Comparison of ENCODE assay signal across 9 mouse cellular contexts in the genomic region with DNA sequence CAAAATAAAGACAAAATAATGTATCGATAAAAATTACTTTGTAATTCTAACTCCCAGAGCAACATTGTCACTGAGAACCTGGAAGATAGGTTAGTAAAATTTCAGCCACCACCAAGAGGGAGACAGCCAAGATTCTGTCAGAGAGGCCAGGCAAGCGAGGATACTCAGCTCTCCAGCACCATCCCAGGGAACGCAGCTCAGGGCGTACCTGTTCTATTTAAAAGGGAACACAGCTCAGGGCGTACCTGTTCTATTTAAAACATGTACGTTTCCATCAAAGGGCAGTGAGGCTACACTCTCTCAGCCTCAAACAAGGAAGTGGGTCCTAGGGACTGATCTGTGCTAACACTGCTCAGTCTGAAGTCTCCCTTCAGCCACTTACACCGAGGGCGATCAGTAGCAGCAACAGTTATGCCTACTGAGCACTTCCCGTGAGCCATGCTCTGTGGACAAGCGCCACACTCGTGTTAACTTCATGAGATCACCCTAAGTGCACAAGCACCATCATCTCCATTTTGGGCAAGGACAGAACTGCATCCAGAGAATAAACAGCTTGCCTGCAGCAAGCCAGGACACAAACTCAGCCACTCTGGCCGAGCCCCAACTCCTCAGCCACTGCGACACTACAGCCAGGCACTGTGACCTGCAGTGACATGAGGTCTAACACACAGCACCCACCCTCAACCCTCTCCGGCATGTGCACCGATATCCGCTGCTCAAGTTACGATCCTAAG. TPM values are rescaled to one million over a fixed set of nuclear protein-coding genes. Genes with fewer than 3 reads are reported as not detected.
DNase-seq lines count a peak whose midpoint lies in the region; ATAC-seq and TF ChIP-seq lines count a peak whose summit lies in the region.
"Had no signal": no experiment of that assay in that cellular context is flagged by ENCODE, and none has a peak within 500 bp of the region (broad histone marks: within the 10 kb centered on the region; RNA-seq: fewer than 3 reads in every experiment).

No protein-coding gene starts in this region.

- no peak overlapping the region for H3K27ac ChIP-seq in hindbrain, embryonic 10.5 days
- H3K27ac ChIP-seq in hindbrain, embryonic 11.5 days (ENCODE audit: low read depth, low read length): no peak overlapping the region
- no peak overlapping the region for H3K27ac ChIP-seq in CH12.LX (ENCODE audit: insufficient read depth, low read depth)
- H3K27ac ChIP-seq in cortical plate, adult 2 months (ENCODE audit: insufficient read depth, low read length): no peak overlapping the region

- no peak for DNase-seq in hindbrain, embryonic 10.5 days (ENCODE audit: low spot score)
- no peak for DNase-seq in hindbrain, embryonic 11.5 days (ENCODE audit: low spot score)
- DNase-seq in CH12.LX (ENCODE audit: extremely low read depth): no peak
- peak; percentile 11 for DNase-seq in kidney, postnatal 10 days
- DNase-seq in adrenal gland, postnatal 10 days: no peak
- DNase-seq in Muller cell, postnatal 12 days (ENCODE audit: inconsistent ontology term): no peak
- DNase-seq: thymus, postnatal 4 days had no signal

- no peak overlapping the region for H3K4me2 ChIP-seq in hindbrain, embryonic 11.5 days (replicated peaks; ENCODE audit: low read depth, low read length)
- peak overlapping the region; percentile 8; the same call in 1 of the 2 replicates for H3K4me2 ChIP-seq in CH12.LX (ENCODE audit: insufficient read depth, low read depth, poor library complexity, severe bottlenecking)

- no peak for TF ChIP-seq EP300 in CH12.LX (IDR thresholded peaks at IDR 0.05; ENCODE audit: low read length)

- no peak for TF ChIP-seq CTCF in CH12.LX (conservative IDR thresholded peaks at IDR 0.05 in 1 of 2, IDR thresholded peaks at IDR 0.05 in 1 of 2; ENCODE audit: low read depth in 2 of 2, low read length in 2 of 2)
- TF ChIP-seq CTCF in cortical plate, adult 2 months (IDR thresholded peaks at IDR 0.05; ENCODE audit: extremely low read depth, insufficient read depth, low read length): no peak

- in situ Hi-C loops in CH12.LX (cut with MboI; ENCODE audit: low pct_ligation_motif_present, low pct_unique_long_range_greater_than_20kb, low sequenced_read_pairs): no loop called here

- WGBS in hindbrain, embryonic 10.5 days: 78% methylated on average over 17 of the region's 17 CpGs
- WGBS in hindbrain, embryonic 11.5 days: 75% methylated on average over 17 of the region's 17 CpGs

- ATAC-seq in hindbrain, embryonic 11.5 days (ENCODE audit: low FRiP score): no peak
- ATAC-seq in CD4-positive, CD25-positive, alpha-beta regulatory T cell, adult 4 months: no peak

- H3K27me3 ChIP-seq in hindbrain, embryonic 10.5 days (ENCODE audit: insufficient read depth, poor library complexity, severe bottlenecking): no peaks in the 10 kb centered on the region; the same call in 1 of the 2 replicates
- H3K27me3 ChIP-seq in hindbrain, embryonic 11.5 days (ENCODE audit: control insufficient read depth, insufficient read depth, low read length): no peaks in the 10 kb centered on the region
- no peaks in the 10 kb centered on the region for H3K27me3 ChIP-seq in CH12.LX (replicated peaks)

- H3K4me1 ChIP-seq in hindbrain, embryonic 10.5 days (replicated peaks): peaks cover 24% of the 10 kb centered on the region
- 0 out of 2 replicates have a peak, but pooled peaks cover 5% of the 10 kb centered on the region for H3K4me1 ChIP-seq in hindbrain, embryonic 11.5 days (replicated peaks; ENCODE audit: control insufficient read depth, insufficient read depth, low read length)
- peaks cover 10 to 23% of the 10 kb centered on the region in 2 experiments for H3K4me1 ChIP-seq in CH12.LX (ENCODE audit: control insufficient read depth in 1 of 2, insufficient read depth in 2 of 2)
- H3K4me1 ChIP-seq in cortical plate, adult 2 months (ENCODE audit: control insufficient read depth, insufficient read depth, low read length): peaks cover 6% of the 10 kb centered on the region

- H3K36me3 ChIP-seq in hindbrain, embryonic 10.5 days: no peaks in the 10 kb centered on the region
- H3K36me3 ChIP-seq in hindbrain, embryonic 11.5 days (ENCODE audit: control insufficient read depth, insufficient read depth, low read length): no peaks in the 10 kb centered on the region
- H3K36me3 ChIP-seq in CH12.LX (replicated peaks in 1 of 2; ENCODE audit: control insufficient read depth in 1 of 2, insufficient read depth in 1 of 2, low read length in 1 of 2): peaks cover 0 to 2% of the 10 kb centered on the region in 2 experiments

- no peak for TF ChIP-seq POLR2A in CH12.LX (IDR thresholded peaks at IDR 0.05; ENCODE audit: low read depth, low read length)
- no peak for TF ChIP-seq POLR2A in cortical plate, adult 2 months (IDR thresholded peaks at IDR 0.05; ENCODE audit: extremely low read depth, insufficient read depth, low read length)

- dilution Hi-C loops in CH12.LX (cut with MboI; ENCODE audit: extremely low pct_ligation_motif_present, extremely low pct_unique_long_range_greater_than_20kb, low sequenced_read_pairs): no loop called here

- H3K9me3 ChIP-seq in hindbrain, embryonic 10.5 days: no peaks in the 10 kb centered on the region
- no peaks in the 10 kb centered on the region for H3K9me3 ChIP-seq in hindbrain, embryonic 11.5 days (ENCODE audit: control insufficient read depth, low read length)
- no peaks in the 10 kb centered on the region for H3K9me3 ChIP-seq in CH12.LX (replicated peaks; ENCODE audit: low read length)

- H3K4me3 ChIP-seq in hindbrain, embryonic 10.5 days: peak overlapping the region; percentile 86; the same call in 1 of the 2 replicates
- no peak overlapping the region for H3K4me3 ChIP-seq in hindbrain, embryonic 11.5 days (ENCODE audit: low read depth, low read length)
- H3K4me3 ChIP-seq in CH12.LX (replicated peaks in 1 of 3; ENCODE audit: low read depth in 2 of 3, low read length in 2 of 3, poor library complexity in 1 of 3): peak overlapping the region in 1 of 3 experiments; percentile 13
- peak overlapping the region; percentile 73 for H3K4me3 ChIP-seq in cortical plate, adult 2 months (ENCODE audit: insufficient read depth, low read length)

- no peak overlapping the region for H3K9ac ChIP-seq in hindbrain, embryonic 11.5 days (ENCODE audit: low read depth, low read length)
- H3K9ac ChIP-seq in CH12.LX (ENCODE audit: insufficient read depth, low read depth): no peak overlapping the region

- no peak for TF ChIP-seq RAD21 in CH12.LX (IDR thresholded peaks at IDR 0.05; ENCODE audit: low read depth, low read length)

- H3K79me2 ChIP-seq in CH12.LX (replicated peaks; ENCODE audit: control insufficient read depth, extremely low read depth, insufficient read depth, poor library complexity, severe bottlenecking): no peaks in the 10 kb centered on the region

TF ChIP-seq in CH12.LX, 34 proteins besides CTCF, POLR2A, EP300 and RAD21:
- no peak for TF ChIP-seq IRF4 (IDR thresholded peaks at IDR 0.05; ENCODE audit: low read depth, low read length)
- no peak for TF ChIP-seq CHD1 (IDR thresholded peaks at IDR 0.05; ENCODE audit: low read depth, low read length)
- TF ChIP-seq NRF1 (IDR thresholded peaks at IDR 0.05; ENCODE audit: low read depth, low read length): no peak
- no peak for TF ChIP-seq CHD2 (IDR thresholded peaks at IDR 0.05; ENCODE audit: low read length)
- no peak for TF ChIP-seq ELF1 (IDR thresholded peaks at IDR 0.05; ENCODE audit: low read depth, low read length)
- TF ChIP-seq TCF12 (IDR thresholded peaks at IDR 0.05; ENCODE audit: low read depth, low read length): no peak
- no peak for TF ChIP-seq MXI1 (IDR thresholded peaks at IDR 0.05; ENCODE audit: low read depth, low read length)
- no peak for TF ChIP-seq USF2 (conservative IDR thresholded peaks at IDR 0.05; ENCODE audit: low read depth, low read length)
- TF ChIP-seq BHLHE40 (IDR thresholded peaks at IDR 0.05; ENCODE audit: low read depth, low read length): no peak
- TF ChIP-seq MYC (IDR thresholded peaks at IDR 0.05; ENCODE audit: low read depth, low read length): no peak
TF ChIP-seq in CH12.LX: peak in this region for 0.

RNA-seq across cellular contexts. Expression of a gene that starts 30.1 kb away (rescaled TPM):
- polyA plus RNA-seq in hindbrain, embryonic 10.5 days (2016; fragmentation: Nextera tagmentation; extraction: Ambion mirVana): 11.3 and 12.3 TPM in 2 replicates
- 22.0 and 31.3 TPM in 2 replicates for polyA plus RNA-seq in hindbrain, embryonic 11.5 days (2014; fragmentation: Nextera tagmentation; extraction: Ambion mirVana)
- 15.0 and 19.5 TPM in 2 replicates for total RNA-seq in CH12.LX (2012; rRNA removed)
- total RNA-seq in CH12.LX (2014; rRNA removed): 15.7 and 20.8 TPM in 2 replicates
- polyA plus RNA-seq in CH12.LX (2012; ENCODE audit: insufficient read length, low read depth): 19.4 and 21.5 TPM in 2 replicates
- 105 and 106 TPM in 2 replicates for polyA plus RNA-seq in cortical plate, adult 2 months (2012; rRNA removed)
- total RNA-seq in adrenal gland, postnatal 10 days (2021): 10 to 100 TPM; 29.7 to 49.9 TPM
- 10 to 100 TPM; 18.8 to 22.3 TPM for polyA plus RNA-seq in CD4-positive, CD25-positive, alpha-beta regulatory T cell, adult 4 months (2017; shearing (Covaris generic))

RNA-seq across cellular contexts. Expression of a gene that starts 30.1 kb away (rescaled TPM):
- polyA plus RNA-seq in hindbrain, embryonic 10.5 days (2016; fragmentation: Nextera tagmentation; extraction: Ambion mirVana): 104 and 105 TPM in 2 replicates
- polyA plus RNA-seq in hindbrain, embryonic 11.5 days (2014; fragmentation: Nextera tagmentation; extraction: Ambion mirVana): 96.0 and 120 TPM in 2 replicates
- 41.2 and 46.8 TPM in 2 replicates for total RNA-seq in CH12.LX (2012; rRNA removed)
- total RNA-seq in CH12.LX (2014; rRNA removed): 56.4 and 66.4 TPM in 2 replicates
- polyA plus RNA-seq in CH12.LX (2012; ENCODE audit: insufficient read length, low read depth): 60.2 and 69.6 TPM in 2 replicates
- polyA plus RNA-seq in cortical plate, adult 2 months (2012; rRNA removed): 78.4 and 79.8 TPM in 2 replicates
- 10 to 100 TPM; 54.9 to 63.5 TPM for total RNA-seq in adrenal gland, postnatal 10 days (2021)
- 10 to 100 TPM; 85.9 to 96.8 TPM for polyA plus RNA-seq in CD4-positive, CD25-positive, alpha-beta regulatory T cell, adult 4 months (2017; shearing (Covaris generic))
